Mouse (Mus musculus) monocyte, adult 2 months (primary cell): ENCODE measurements around the gene Nfia.

ENCODE experiments used
- DNase-seq, 2 experiments: peaks; one replicate each; pipeline ENCODE4 v3.0.0; 2022; ENCODE audit warnings: low spot score in 2 of 2, low read depth in 1 of 2

The Nfia gene

GRCm38 (mm10) chr4:97810348-97810939, 37.9 kb downstream of the Nfia start:
- DNase-seq = no peak

GRCm38 (mm10) chr4:97813035-97813434, 40.5 kb downstream of the Nfia start:
- DNase-seq = no peak

- no peak for DNase-seq
Measured at GRCm38 (mm10) chr4:97813996-97814395, 41.5 kb downstream of the Nfia start.

- peak in 1 of 2 experiments; percentile 2 for DNase-seq
Measured at GRCm38 (mm10) chr4:97814515-97814914, 42.0 kb downstream of the Nfia start.

- no peak for DNase-seq
Measured at GRCm38 (mm10) chr4:97816001-97816400, 43.5 kb downstream of the Nfia start.

- no peak for DNase-seq
Measured at GRCm38 (mm10) chr4:97816753-97817152, 44.2 kb downstream of the Nfia start.

- no peak for DNase-seq
Measured at GRCm38 (mm10) chr4:97817741-97818140, 45.2 kb downstream of the Nfia start.

GRCm38 (mm10) chr4:97818498-97818897, 46.0 kb downstream of the Nfia start:
- no peak for DNase-seq

GRCm38 (mm10) chr4:97819101-97819500, 46.6 kb downstream of the Nfia start:
- no peak for DNase-seq

- DNase-seq = no peak
Measured at GRCm38 (mm10) chr4:97820474-97821259, 48.1 kb downstream of the Nfia start.

GRCm38 (mm10) chr4:97821556-97822251, 49.2 kb downstream of the Nfia start:
- no peak for DNase-seq

- no peak for DNase-seq
Measured at GRCm38 (mm10) chr4:97823512-97823911, 51.0 kb downstream of the Nfia start.

- no peak for DNase-seq
Measured at GRCm38 (mm10) chr4:97824451-97824850, 51.9 kb downstream of the Nfia start.

GRCm38 (mm10) chr4:97825432-97825831, 52.9 kb downstream of the Nfia start:
- no peak for DNase-seq

- no peak for DNase-seq
Measured at GRCm38 (mm10) chr4:97825841-97826240, 53.3 kb downstream of the Nfia start.

GRCm38 (mm10) chr4:97827115-97827514, 54.6 kb downstream of the Nfia start:
- no peak for DNase-seq

- DNase-seq = no peak
Measured at GRCm38 (mm10) chr4:97828579-97828978, 56.0 kb downstream of the Nfia start.

- no peak for DNase-seq
Measured at GRCm38 (mm10) chr4:97829336-97830050, 57.0 kb downstream of the Nfia start.

- DNase-seq = no peak
Measured at GRCm38 (mm10) chr4:97830051-97830853, 57.7 kb downstream of the Nfia start.

- no peak for DNase-seq
Measured at GRCm38 (mm10) chr4:97830935-97831608, 58.5 kb downstream of the Nfia start.
